Mouse (Mus musculus): ENCODE results near the gene Rtkn2.

The Rtkn2 gene

DNA sequence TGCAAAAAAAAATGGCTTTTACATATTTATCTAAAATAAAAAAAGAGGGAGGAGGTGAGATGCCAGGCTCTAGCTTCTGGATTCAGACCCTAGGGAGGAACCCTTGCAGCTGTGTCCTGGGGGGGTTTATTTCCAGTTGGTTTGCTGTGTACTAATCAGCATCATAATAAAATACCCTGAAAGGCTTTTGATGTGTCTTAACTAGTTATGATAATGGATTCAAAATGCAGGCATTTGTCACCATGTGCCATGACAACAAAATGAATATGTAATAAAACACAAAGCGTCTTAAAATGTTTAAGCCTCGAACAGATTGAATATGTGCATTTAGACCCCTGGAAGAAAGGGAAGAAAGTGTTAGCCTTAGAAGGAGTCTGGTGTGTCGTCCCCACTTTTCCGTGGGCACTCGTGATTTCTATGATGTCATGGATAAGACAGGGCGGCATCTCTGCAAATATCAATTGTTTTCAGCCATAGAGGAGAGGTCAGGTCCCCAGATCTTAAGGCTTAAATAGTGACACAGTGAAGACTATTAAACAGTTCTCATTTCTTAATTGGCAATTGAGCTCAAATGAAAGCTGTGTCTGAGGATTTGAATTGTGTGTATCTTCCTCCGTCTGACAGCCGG lies 59.7 kb downstream of the Rtkn2 start:
- no peak for DNase-seq (ENCODE audit: low spot score in 2 of 2)

- peak in 1 of 2 experiments; percentile 20 for DNase-seq (ENCODE audit: low spot score in 2 of 2)
Observed at GRCm38 (mm10) chr10:68039641-68040205, 60.4 kb downstream of the Rtkn2 start.

GRCm38 (mm10) chr10:68040394-68040793 lies 61.0 kb downstream of the Rtkn2 start:
- no peak for DNase-seq (ENCODE audit: low spot score in 2 of 2)

DNA sequence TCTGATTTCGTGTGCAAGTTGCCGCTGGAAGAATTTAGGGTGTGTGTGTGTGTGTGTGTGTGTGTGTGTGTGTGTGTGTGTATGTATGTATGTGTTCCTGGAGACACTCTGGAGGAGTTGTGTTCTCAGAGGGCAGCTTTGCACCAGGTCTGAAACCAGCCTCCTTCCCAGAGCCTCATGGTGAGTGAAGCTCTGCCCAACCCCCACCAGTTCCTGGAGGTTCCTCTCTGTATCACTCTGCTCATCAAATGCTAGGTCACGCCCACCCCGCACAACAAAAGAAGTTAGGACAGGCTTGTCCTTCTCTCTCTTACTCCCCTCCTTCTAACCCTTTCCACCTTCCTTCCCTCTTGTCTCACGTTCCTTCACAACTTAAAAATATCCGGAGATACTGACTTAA lies 64.6 kb downstream of the Rtkn2 start:
- no peak for DNase-seq (ENCODE audit: low spot score in 2 of 2)

DNA sequence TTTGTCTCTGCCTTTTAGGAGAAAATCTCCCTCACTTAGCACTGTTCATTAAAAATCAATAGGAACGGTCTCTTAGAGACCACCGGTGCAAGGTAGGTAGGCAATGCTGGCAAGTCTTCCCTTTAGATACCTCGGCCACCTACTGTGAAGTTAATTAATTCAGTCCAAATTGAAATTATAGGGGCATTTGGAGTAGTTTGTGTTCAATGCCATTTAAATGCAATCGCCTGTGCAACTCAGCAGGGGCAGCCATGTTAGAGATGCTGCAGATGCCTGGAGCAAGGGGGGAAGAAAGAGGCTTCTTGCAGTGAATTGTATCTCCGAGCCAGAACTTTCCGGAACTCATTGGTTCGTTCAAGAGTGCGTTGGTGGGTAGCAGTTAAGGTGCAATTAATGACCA lies 65.5 kb downstream of the Rtkn2 start:
- DNase-seq (ENCODE audit: low spot score in 2 of 2): no peak

DNA sequence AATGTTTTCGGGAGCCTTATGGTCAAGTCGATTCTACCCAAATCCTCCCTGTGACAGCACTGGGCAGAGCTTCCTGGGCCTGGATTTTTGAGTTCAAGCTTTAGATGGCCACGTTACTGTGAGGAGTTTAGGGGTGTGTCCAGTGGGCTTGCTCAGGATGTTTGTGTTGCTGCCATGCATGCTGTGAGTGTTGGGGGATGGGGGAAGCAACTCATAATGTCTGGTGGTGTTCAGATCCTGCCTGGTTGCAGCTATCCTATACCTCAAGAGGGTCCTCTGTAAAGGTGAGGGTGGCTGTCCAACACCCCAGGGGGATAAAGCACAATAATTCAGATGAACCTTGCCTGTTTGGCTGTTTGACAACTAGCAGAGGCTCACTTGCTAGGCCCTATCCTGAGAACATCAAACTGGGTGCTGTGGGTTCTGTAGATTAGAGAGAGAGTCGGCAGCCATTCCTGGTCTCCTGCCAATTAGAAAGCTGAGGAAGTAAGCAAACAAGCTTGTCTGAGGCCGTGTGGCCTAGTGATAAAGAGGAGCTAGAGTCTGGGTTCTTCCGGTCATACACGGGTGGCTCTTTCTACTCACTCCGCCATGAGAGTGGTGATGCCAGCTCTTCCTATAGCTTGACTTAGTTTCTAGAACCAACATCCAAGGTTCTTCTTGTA lies 69.4 kb downstream of the Rtkn2 start:
- no peak for DNase-seq (ENCODE audit: low spot score in 2 of 2)

DNA sequence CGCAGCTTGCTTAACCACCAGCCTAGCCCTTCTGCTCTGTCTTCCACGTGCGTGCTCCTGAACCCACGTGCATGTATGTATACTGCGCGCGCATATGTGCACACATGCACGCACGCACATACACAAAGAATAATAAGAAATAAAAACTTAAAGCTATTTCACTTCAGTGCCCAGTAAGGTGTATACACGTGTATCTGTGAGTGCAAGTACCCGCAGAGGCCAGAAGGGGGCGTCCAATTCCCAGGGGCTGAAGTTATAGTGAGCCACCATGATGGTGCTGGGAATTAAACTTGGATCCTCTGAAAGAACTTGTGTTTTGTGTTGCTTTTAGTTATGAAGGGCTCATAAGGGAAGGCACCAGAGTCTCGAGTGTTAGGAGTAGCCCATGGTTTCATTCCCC lies 71.5 kb downstream of the Rtkn2 start:
- DNase-seq (ENCODE audit: low spot score in 2 of 2): no peak

- DNase-seq (ENCODE audit: low spot score in 2 of 2): no peak
Observed at GRCm38 (mm10) chr10:68051316-68051933, 72.1 kb downstream of the Rtkn2 start.

GRCm38 (mm10) chr10:68052307-68052706 lies 72.9 kb downstream of the Rtkn2 start:
- DNase-seq (ENCODE audit: low spot score in 2 of 2): no peak

- DNase-seq (ENCODE audit: low spot score in 2 of 2): no peak
Observed at GRCm38 (mm10) chr10:68054131-68054530, 74.8 kb downstream of the Rtkn2 start.

GRCm38 (mm10) chr10:68054706-68055105 lies 75.3 kb downstream of the Rtkn2 start:
- no peak for DNase-seq (ENCODE audit: low spot score in 2 of 2)

GRCm38 (mm10) chr10:68057841-68058240 lies 78.5 kb downstream of the Rtkn2 start:
- no peak for DNase-seq (ENCODE audit: low spot score in 2 of 2)

DNA sequence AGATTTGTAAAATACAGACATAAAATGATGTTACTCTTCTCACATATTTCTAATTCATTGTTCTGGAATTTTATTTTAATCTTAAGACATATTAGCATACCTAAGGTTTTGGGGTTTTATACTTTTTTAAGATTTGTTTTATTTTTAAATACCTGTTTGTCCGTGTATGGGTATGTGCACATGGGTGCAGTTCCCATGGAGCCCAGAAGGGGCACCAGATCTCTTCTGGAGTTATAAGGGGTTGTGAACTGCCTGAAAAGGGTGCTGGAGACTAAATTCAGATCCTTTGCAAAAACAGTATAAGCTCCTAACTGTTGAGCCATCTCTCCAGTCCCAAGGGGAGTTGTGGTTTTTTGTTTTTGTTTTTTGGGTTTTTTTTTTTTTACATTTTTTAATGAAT lies 79.0 kb downstream of the Rtkn2 start:
- DNase-seq (ENCODE audit: low spot score in 2 of 2): no peak

- peak in 1 of 2 experiments; percentile 18 for DNase-seq (ENCODE audit: low spot score in 2 of 2)
Observed at GRCm38 (mm10) chr10:68060590-68061248, 81.3 kb downstream of the Rtkn2 start.

- no peak for DNase-seq (ENCODE audit: low spot score in 2 of 2)
Observed at GRCm38 (mm10) chr10:68061249-68061615, 81.9 kb downstream of the Rtkn2 start.

DNA sequence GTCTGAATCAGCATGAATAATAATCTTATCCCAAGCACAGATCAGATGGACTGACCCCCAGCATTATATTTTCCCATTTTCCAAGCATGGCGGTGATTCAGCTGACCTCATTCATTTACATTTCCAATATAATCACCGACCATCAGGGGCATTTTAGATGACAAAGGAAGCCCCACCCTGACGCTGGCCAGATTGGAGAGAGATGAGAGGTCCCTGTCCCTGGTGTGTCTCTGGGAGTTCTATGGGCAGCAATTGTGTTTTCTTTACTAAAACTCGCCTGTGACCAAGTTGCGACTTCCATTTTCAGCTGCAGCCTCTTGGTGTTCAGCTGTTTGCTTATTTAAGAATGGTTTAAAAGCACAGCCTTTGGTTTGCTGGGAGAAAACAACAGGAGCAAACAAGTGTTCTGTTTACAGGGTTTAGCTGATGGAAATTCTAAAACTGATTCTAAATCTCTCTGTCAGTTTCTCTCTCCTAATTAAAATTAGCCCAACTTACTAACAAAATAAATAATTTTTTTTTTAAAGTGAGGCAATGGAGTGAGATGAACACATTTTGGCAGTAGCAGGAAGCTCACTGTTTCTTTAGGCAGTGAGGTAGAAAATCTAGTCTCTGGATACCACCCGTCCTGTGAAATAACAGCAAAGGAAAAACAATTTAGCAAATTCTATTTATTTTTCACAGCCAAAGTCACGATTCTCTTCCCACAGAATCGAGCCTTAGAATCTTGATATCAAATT lies 84.6 kb downstream of the Rtkn2 start:
- DNase-seq (ENCODE audit: low spot score in 2 of 2): no peak

- no peak for DNase-seq (ENCODE audit: low spot score in 2 of 2)
Observed at GRCm38 (mm10) chr10:68064571-68064970, 85.2 kb downstream of the Rtkn2 start.

GRCm38 (mm10) chr10:68066173-68066572 lies 86.8 kb downstream of the Rtkn2 start:
- DNase-seq (ENCODE audit: low spot score in 2 of 2): no peak

DNA sequence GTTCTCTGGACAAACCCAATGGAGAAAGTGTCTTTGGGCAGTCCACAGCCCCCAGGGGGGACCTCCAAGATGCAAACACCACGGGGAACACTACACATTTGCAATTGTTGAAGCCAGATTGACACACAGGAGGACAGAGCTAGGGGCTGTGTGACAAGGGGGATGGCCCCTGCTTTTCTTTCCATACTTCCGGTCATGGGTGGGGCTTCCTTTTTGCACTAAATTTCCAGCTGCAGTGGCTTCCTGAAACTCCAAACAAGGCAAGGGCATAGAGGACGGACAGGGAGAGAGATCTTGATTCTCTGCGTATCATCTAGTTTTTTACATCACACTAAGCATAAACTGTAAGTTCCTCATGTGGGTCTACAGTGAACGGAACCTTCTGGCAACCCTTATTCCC lies 88.6 kb downstream of the Rtkn2 start:
- DNase-seq (ENCODE audit: low spot score in 2 of 2): no peak

- no peak for DNase-seq (ENCODE audit: low spot score in 2 of 2)
Observed at GRCm38 (mm10) chr10:68068426-68068825, 89.1 kb downstream of the Rtkn2 start.

GRCm38 (mm10) chr10:68071041-68071440 lies 91.7 kb downstream of the Rtkn2 start:
- no peak for DNase-seq (ENCODE audit: low spot score in 2 of 2)

- no peak for DNase-seq (ENCODE audit: low spot score in 2 of 2)
Observed at GRCm38 (mm10) chr10:68072626-68073025, 93.3 kb downstream of the Rtkn2 start.

All from right cerebral cortex, adult 2 months (tissue).